Mouse (Mus musculus) lung, postnatal 0 days (tissue): Measurements from ENCODE around the gene Uqcc3.

Experiments
- CTCF ChIP-seq: IDR thresholded peaks from 2 replicates; pipeline ENCODE4 v1.5.1; 2016; ENCODE audit warnings: antibody characterized with exemption, mild to moderate bottlenecking
- EP300 ChIP-seq: IDR thresholded peaks from 2 replicates; pipeline ENCODE4 v1.6.1; 2016; ENCODE audit warnings: antibody characterized with exemption, mild to moderate bottlenecking, control low read depth

GRCm38 (mm10) chr19:8842961-8843360 lies 37.8 kb downstream of the Uqcc3 start:
- TF ChIP-seq CTCF: no peak
- TF ChIP-seq EP300: no peak
